20 mouse cellular contexts compared by ENCODE assay signal in the genomic region with DNA sequence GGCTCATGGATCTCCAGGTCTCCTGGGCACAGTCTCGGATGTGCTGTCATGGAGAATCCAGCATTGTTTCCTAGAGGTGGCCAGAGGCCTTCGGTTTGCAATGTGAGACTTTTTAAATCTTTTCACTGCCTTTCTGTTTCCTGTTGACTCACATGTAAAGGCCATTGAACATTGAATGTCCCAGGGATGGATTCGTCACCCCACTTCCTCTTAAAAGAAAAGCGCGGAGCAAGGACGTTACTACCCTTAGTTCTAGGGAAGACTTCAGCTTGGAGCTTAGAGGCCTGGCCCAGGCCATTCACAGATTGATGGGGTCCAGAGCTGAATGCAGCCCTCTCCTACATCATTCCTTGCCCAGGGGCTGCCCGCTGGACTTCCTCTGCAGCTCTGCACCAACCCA. TPM values are rescaled to one million over a fixed set of nuclear protein-coding genes. Genes with fewer than 3 reads are reported as not detected.
DNase-seq lines count a peak whose midpoint lies in the region; ATAC-seq and TF ChIP-seq lines count a peak whose summit lies in the region.
"Had no signal": no experiment of that assay in that cellular context is flagged by ENCODE, and none has a peak within 500 bp of the region (broad histone marks: within the 10 kb centered on the region; RNA-seq: fewer than 3 reads in every experiment).

No protein-coding gene starts in this region.

- no peak overlapping the region for H3K4me3 ChIP-seq in heart, embryonic 14.5 days (ENCODE audit: control insufficient read depth in 1 of 2, insufficient read depth in 1 of 2, low read depth in 1 of 2, low read length in 2 of 2)
- no peak overlapping the region for H3K4me3 ChIP-seq in lung, postnatal 0 days (ENCODE audit: low read depth, low read length)
- H3K4me3 ChIP-seq in stomach, postnatal 0 days (ENCODE audit: low read depth, low read length), result no peak overlapping the region
- H3K4me3 ChIP-seq in forebrain, embryonic 15.5 days, result no peak overlapping the region
- H3K4me3 ChIP-seq: hindbrain, embryonic 12.5 days; intestine, embryonic 15.5 days; midbrain, embryonic 12.5 days had no signal

- peaks cover 14% of the 10 kb centered on the region for H3K36me3 ChIP-seq in heart, embryonic 14.5 days (ENCODE audit: control insufficient read depth, insufficient read depth, low read length)
- no peaks in the 10 kb centered on the region for H3K36me3 ChIP-seq in lung, postnatal 0 days (ENCODE audit: insufficient read depth, low read length)
- peaks cover 2% of the 10 kb centered on the region; the same call in 1 of the 2 replicates for H3K36me3 ChIP-seq in stomach, postnatal 0 days (ENCODE audit: control insufficient read depth, insufficient read depth, low read length)
- H3K36me3 ChIP-seq in forebrain, embryonic 15.5 days, result no peaks in the 10 kb centered on the region
- H3K36me3 ChIP-seq: intestine, embryonic 15.5 days had no signal

- WGBS in heart, embryonic 14.5 days, result 68% methylated on average over 7 of the region's 7 CpGs
- WGBS in lung, postnatal 0 days, result 75% methylated on average over 7 of the region's 7 CpGs
- 70% methylated on average over 7 of the region's 7 CpGs for WGBS in stomach, postnatal 0 days
- 90% methylated on average over 7 of the region's 7 CpGs for WGBS in forebrain, embryonic 15.5 days

- peaks cover 43 to 71% of the 10 kb centered on the region in 2 experiments for H3K4me1 ChIP-seq in heart, embryonic 14.5 days (ENCODE audit: control insufficient read depth in 2 of 2, insufficient read depth in 2 of 2, low read length in 2 of 2)
- H3K4me1 ChIP-seq in lung, postnatal 0 days (ENCODE audit: insufficient read depth, low read depth, low read length), result peaks cover 26% of the 10 kb centered on the region; the same call in 1 of the 2 replicates
- H3K4me1 ChIP-seq in stomach, postnatal 0 days (replicated peaks; ENCODE audit: control insufficient read depth, insufficient read depth), result peaks cover 16% of the 10 kb centered on the region
- peaks cover 10% of the 10 kb centered on the region for H3K4me1 ChIP-seq in forebrain, embryonic 15.5 days

- TF ChIP-seq EP300 in lung, postnatal 0 days (IDR thresholded peaks at IDR 0.05), result no peak
- no peak for TF ChIP-seq EP300 in stomach, postnatal 0 days (optimal IDR thresholded peaks at IDR 0.05)

- intact Hi-C loops in heart, postnatal 25 days (cut with DNase I), result no loop called here

- H3K9me3 ChIP-seq in heart, embryonic 14.5 days (ENCODE audit: control insufficient read depth, low read length), result no peaks in the 10 kb centered on the region
- H3K9me3 ChIP-seq in lung, postnatal 0 days (ENCODE audit: low read length), result no peaks in the 10 kb centered on the region
- H3K9me3 ChIP-seq in stomach, postnatal 0 days (ENCODE audit: control insufficient read depth, low read length), result no peaks in the 10 kb centered on the region
- no peaks in the 10 kb centered on the region for H3K9me3 ChIP-seq in forebrain, embryonic 15.5 days
- H3K9me3 ChIP-seq: hindbrain, embryonic 12.5 days; intestine, embryonic 15.5 days; midbrain, embryonic 12.5 days had no signal

- no peak for ATAC-seq in heart, embryonic 14.5 days (ENCODE audit: insufficient number of reproducible peaks, insufficient read depth, low FRiP score, low read depth)
- ATAC-seq in lung, postnatal 0 days, result no peak
- ATAC-seq in stomach, postnatal 0 days (ENCODE audit: low FRiP score, low TSS enrichment), result no peak
- ATAC-seq in forebrain, embryonic 15.5 days (replicated peaks), result no peak
- ATAC-seq: forebrain, embryonic 16.5 days; intestine, embryonic 15.5 days had no signal

- H3K27me3 ChIP-seq in heart, embryonic 14.5 days (ENCODE audit: control insufficient read depth, insufficient read depth, low read length), result no peaks in the 10 kb centered on the region
- H3K27me3 ChIP-seq in lung, postnatal 0 days (replicated peaks; ENCODE audit: insufficient read depth, low read length), result no peaks in the 10 kb centered on the region
- no peaks in the 10 kb centered on the region for H3K27me3 ChIP-seq in stomach, postnatal 0 days (ENCODE audit: control insufficient read depth, insufficient read depth, low read length)
- no peaks in the 10 kb centered on the region for H3K27me3 ChIP-seq in forebrain, embryonic 15.5 days
- H3K27me3 ChIP-seq: hindbrain, embryonic 12.5 days; intestine, embryonic 15.5 days; midbrain, embryonic 12.5 days had no signal

- H3K9ac ChIP-seq in heart, embryonic 14.5 days (ENCODE audit: low read length), result no peak overlapping the region
- no peak overlapping the region for H3K9ac ChIP-seq in lung, postnatal 0 days (replicated peaks; ENCODE audit: low read depth)
- H3K9ac ChIP-seq in stomach, postnatal 0 days (ENCODE audit: low read length), result no peak overlapping the region
- H3K9ac ChIP-seq in forebrain, embryonic 15.5 days (replicated peaks), result no peak overlapping the region
- H3K9ac ChIP-seq: hindbrain, embryonic 12.5 days; intestine, embryonic 15.5 days; liver, embryonic 14.5 days; midbrain, embryonic 12.5 days had no signal

- TF ChIP-seq CTCF in lung, postnatal 0 days (IDR thresholded peaks at IDR 0.05), result no peak
- TF ChIP-seq CTCF in stomach, postnatal 0 days (IDR thresholded peaks at IDR 0.05; ENCODE audit: low read depth), result no peak

- peak; percentile 53 to 89 for DNase-seq in adrenal gland, adult (ENCODE audit: inconsistent age in 2 of 2, low spot score in 1 of 2)
- no peak for DNase-seq in adrenal gland, postnatal 4 days (ENCODE audit: low spot score in 2 of 2)
- no peak for DNase-seq in heart, postnatal 25 days (ENCODE audit: low spot score)
- no peak for DNase-seq in lung, postnatal 0 days (ENCODE audit: low spot score)
- DNase-seq in lung, postnatal 10 days, result no peak
- DNase-seq in stomach, postnatal 0 days (ENCODE audit: low spot score), result no peak
- DNase-seq: cerebellum, postnatal 10 days; embryo, embryonic 11 days; gastrocnemius, postnatal 10 days; kidney, postnatal 36 days; right cerebral cortex, adult 18-20 months; spleen, adult 18-20 months; thymus, postnatal 4 days had no signal

- H3K27ac ChIP-seq in heart, embryonic 14.5 days (replicated peaks in 1 of 2; ENCODE audit: control insufficient read depth in 1 of 2, insufficient read depth in 1 of 2, low read depth in 2 of 2, low read length in 2 of 2), result peak overlapping the region; percentile 21 to 55
- H3K27ac ChIP-seq in lung, postnatal 0 days (ENCODE audit: low read length), result 0 out of 2 replicates have a peak overlapping the region, but pooled peaks have one; percentile 9
- peak overlapping the region; percentile 75 for H3K27ac ChIP-seq in stomach, postnatal 0 days (replicated peaks)
- no peak overlapping the region for H3K27ac ChIP-seq in forebrain, embryonic 15.5 days (replicated peaks)
- H3K27ac ChIP-seq: hindbrain, embryonic 12.5 days; liver, embryonic 14.5 days; midbrain, embryonic 12.5 days had no signal

- H3K4me2 ChIP-seq in heart, embryonic 14.5 days (ENCODE audit: low read length), result no peak overlapping the region
- no peak overlapping the region for H3K4me2 ChIP-seq in lung, postnatal 0 days (replicated peaks; ENCODE audit: low read depth, low read length)
- H3K4me2 ChIP-seq in stomach, postnatal 0 days (replicated peaks; ENCODE audit: low read depth), result no peak overlapping the region
- H3K4me2 ChIP-seq in forebrain, embryonic 15.5 days (replicated peaks), result no peak overlapping the region
- H3K4me2 ChIP-seq: hindbrain, embryonic 12.5 days; intestine, embryonic 15.5 days; midbrain, embryonic 12.5 days had no signal

RNA-seq across cellular contexts. Expression of a gene that starts 35.2 kb away (rescaled TPM):
- 100 to 1,000 TPM; 343 to 361 TPM for total RNA-seq in adrenal gland, postnatal 4 days (2021)
- 292 and 301 TPM in 2 replicates for polyA plus RNA-seq in heart, embryonic 14.5 days (2014; fragmentation: Nextera tagmentation; extraction: Ambion mirVana)
- 100 to 1,000 TPM; 415 to 449 TPM for total RNA-seq in heart, postnatal 25 days (2021)
- polyA plus RNA-seq in lung, postnatal 0 days (2015; fragmentation: Nextera tagmentation; extraction: Ambion mirVana), result 401 and 408 TPM in 2 replicates
- 341 and 344 TPM in 2 replicates for polyA plus RNA-seq in stomach, postnatal 0 days (2015; fragmentation: Nextera tagmentation; extraction: Ambion mirVana)
- 312 and 323 TPM in 2 replicates for polyA plus RNA-seq in forebrain, embryonic 15.5 days (2015; fragmentation: Nextera tagmentation; extraction: Ambion mirVana)

Comparison
In these comparisons a context has a peak if more than half of its experiments do, and no peak if none do; other contexts are left out.
1. DNase-seq: peak in adrenal gland, adult (2 of 2); none in adrenal gland, postnatal 4 days (0 of 2), heart, postnatal 25 days (single experiment), lung, postnatal 0 days (single experiment), lung, postnatal 10 days (single experiment) and stomach, postnatal 0 days (single experiment).